Mouse (Mus musculus) heart, adult 2 months (tissue): ENCODE results near the gene Cox20.

Experiments used
- CTCF ChIP-seq: fragments of 200-600 bp; IDR thresholded peaks from 2 replicates; pipeline ENCODE4 v1.8.1; 2022; ENCODE audit warnings: antibody characterized with exemption, mild to moderate bottlenecking, moderate library complexity
- EP300 ChIP-seq: fragments of 200-500 bp; IDR thresholded peaks from 2 replicates; pipeline ENCODE4 v1.6.1; 2011; ENCODE audit warnings: low read depth, low read length, control low read depth; ENCODE audit not compliant: insufficient read depth
- POLR2A ChIP-seq: fragments of 200-500 bp; IDR thresholded peaks from 2 replicates; pipeline ENCODE4 v1.6.1; 2011; ENCODE audit warnings: mild to moderate bottlenecking, low read depth, low read length, control low read depth; ENCODE audit not compliant: insufficient read depth

DNA sequence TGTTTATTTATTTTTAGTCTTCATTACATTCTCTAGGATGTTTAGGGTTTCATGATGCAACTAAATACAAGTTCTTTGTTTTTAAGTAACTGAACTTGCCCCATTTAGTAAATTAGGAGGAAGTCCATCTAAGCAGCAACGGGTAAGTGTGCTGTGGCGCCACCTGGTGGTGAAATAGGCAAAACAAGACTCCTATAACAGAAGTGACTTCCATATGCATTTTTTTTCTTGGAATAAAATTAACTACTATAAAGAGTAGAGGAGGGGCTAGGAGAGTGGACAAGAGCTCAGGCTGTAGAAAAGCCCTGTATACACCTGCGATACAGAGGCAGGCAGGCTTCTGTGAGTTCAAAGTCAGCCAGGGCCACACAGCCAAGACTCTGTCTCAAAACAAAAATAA is 15.5 kb upstream of the Cox20 start:
- TF ChIP-seq EP300 (no peak), CTCF (peak; percentile 91), POLR2A (no peak)
